Mouse (Mus musculus) stomach, postnatal 0 days (tissue): ENCODE measurements at regions not wholly inside any gene's neighbourhood (a gene's known extent, or its start where the extent isn't known, plus 50 kb on each side); places are given as distances from the start of the nearest gene placed in this dataset.

Experiments
- CTCF ChIP-seq: IDR thresholded peaks from 2 replicates; pipeline ENCODE4 v1.5.1; 2016; ENCODE audit warnings: antibody characterized with exemption, low read depth, mild to moderate bottlenecking, moderate library complexity
- EP300 ChIP-seq: optimal IDR thresholded peaks from 2 replicates; pipeline ENCODE3; 2016; ENCODE audit warnings: antibody characterized with exemption

DNA sequence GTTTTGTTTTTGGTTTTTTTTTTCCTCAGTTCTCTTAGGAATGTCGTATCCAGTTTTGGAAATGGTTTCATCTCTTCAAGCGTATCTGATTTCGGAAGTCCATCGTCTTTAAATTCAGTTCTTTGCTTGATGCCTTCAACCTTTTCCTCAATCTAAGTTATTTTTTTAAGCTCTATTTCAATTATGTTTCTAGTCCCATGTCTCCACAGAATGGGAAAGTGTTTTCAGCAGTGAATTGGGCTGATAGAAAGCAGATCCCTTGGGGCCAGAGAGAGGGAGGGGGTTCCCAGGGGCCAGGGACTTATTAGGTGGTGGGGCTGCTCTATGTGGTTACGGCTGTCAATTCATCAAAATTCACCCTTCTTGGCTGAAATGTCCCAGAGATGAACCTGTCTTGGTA lies 78.8 kb downstream of the Nkx2-1 start:
- no peak for TF ChIP-seq CTCF
- TF ChIP-seq EP300 = no peak
